Mouse (Mus musculus) adrenal gland, postnatal 36 days (tissue): ENCODE results near the gene Olfr1009. TPM values are rescaled to one million over a fixed set of nuclear protein-coding genes. Genes with fewer than 3 reads are reported as not detected.
A peak's percentile ranks its signal among the peaks of the same experiment; 100 is the strongest.
"Not testable (repeated sequence)": the region's sequence is repeated elsewhere in the genome, so short reads cannot be mapped to it uniquely, and the experiment has no call there.

Experiments used
- DNase-seq, 2 experiments: peaks; one replicate each; pipeline ENCODE4 v3.0.0; 2021; ENCODE audit warnings: mixed read lengths in 1 of 2
- long read RNA-seq, 2 experiments: library from polyadenylated mRNA; stranded (forward); transcript quantifications; one replicate each; pipeline ENCODE4 v2.0.0; 2021; ENCODE audit warnings: borderline sequencing depth in 2 of 2
- total RNA-seq, 2 experiments: library from RNA; stranded (reverse); gene quantifications; 2 replicates each; pipeline ENCODE4 v1.2.3; 2021

Olfr1009 gene
- total RNA-seq, result not detected
- long read RNA-seq, experiment 1, result 0 reads
- long read RNA-seq, experiment 2, result 0 reads

DNA sequence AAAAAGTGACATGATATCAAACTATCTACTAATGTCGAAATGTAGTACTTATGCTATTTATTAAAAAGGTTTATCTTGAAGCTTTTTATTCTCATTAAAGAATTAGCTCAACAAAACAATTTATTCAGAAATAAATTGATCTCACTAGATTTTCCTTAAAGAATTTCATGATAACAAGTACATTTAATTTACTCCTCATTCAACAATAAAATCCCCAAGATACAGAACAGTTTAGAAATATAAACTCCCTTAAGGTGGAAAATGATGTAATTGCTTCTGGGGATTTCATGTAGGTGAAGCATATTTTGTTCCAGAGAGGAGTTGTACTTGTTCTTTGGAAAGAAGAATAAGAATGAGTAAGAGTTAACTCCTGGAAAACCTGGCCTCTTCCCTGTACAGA is at the start of gene Olfr1009:
TSS of gene Olfr1009 (plus strand) at position 301 of the 400 bp plus-strand sequence.
- no peak for DNase-seq

GRCm38 (mm10) chr2:85678667-85679066 is 36.6 kb upstream of the Olfr1009 start, which contains the start of gene Olfr1006:
Gene Olfr1006, minus strand, starts transcription at chr2:85678767.
- DNase-seq, result no peak

- no peak for DNase-seq
Measured at GRCm38 (mm10) chr2:85689131-85689530, 26.1 kb upstream of the Olfr1009 start, which contains the start of gene Olfr1008. Gene Olfr1008, plus strand, starts transcription at chr2:85689431.

DNA sequence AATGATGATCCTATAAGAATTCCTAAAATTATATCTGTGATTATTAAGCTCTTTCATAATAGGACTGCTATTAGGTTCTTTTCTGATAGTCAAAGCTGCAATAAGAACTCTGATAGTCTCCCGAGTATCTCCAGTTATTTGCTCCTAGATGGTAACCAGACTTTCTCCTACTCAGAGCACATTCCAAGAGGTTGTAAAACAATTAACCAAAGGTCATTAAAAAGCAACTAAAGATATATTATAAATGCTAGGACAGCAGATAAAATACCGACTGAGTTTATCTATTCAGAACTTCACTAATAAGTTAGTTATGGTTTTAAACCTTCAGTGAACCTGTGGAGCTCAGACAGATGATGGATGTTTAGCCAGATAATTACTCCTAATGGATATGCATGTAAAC is 4.5 kb upstream of the Olfr1009 start:
- not testable (repeated sequence) for DNase-seq

GRCm38 (mm10) chr2:85711159-85711558 is 4.1 kb upstream of the Olfr1009 start:
- no peak for DNase-seq

GRCm38 (mm10) chr2:85725793-85726192 is 10.6 kb downstream of the Olfr1009 start:
- DNase-seq, result peak in 1 of 2 experiments; percentile 15

GRCm38 (mm10) chr2:85753822-85754221 is 38.6 kb downstream of the Olfr1009 start:
- no peak for DNase-seq

GRCm38 (mm10) chr2:85762666-85763065 is 47.4 kb downstream of the Olfr1009 start, which contains the start of gene Olfr1012:
Gene Olfr1012, minus strand, starts transcription at chr2:85762766.
- DNase-seq, result no peak

DNA sequence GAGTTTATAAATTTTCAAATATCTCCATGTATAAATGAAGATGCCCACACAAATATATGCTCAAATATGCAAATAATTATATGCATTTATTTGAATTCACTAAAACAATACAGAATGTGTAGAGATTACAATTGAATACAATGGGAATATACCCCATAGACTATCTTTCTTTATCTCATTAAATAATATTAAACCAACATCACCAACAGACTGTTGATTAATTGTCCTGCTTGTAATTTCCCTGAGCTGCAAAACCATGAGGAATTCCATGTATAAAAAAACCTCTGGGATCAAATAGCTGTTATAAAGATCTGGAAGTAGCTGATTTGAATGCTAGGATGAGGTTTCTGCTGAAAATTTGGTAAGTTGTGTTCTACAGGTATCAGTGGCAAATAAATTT is 51.6 kb downstream of the Olfr1009 start, which contains the start of gene Olfr1013:
TSS of gene Olfr1013 (plus strand) at position 301 of the 400 bp plus-strand sequence.
- DNase-seq, result no peak

DNA sequence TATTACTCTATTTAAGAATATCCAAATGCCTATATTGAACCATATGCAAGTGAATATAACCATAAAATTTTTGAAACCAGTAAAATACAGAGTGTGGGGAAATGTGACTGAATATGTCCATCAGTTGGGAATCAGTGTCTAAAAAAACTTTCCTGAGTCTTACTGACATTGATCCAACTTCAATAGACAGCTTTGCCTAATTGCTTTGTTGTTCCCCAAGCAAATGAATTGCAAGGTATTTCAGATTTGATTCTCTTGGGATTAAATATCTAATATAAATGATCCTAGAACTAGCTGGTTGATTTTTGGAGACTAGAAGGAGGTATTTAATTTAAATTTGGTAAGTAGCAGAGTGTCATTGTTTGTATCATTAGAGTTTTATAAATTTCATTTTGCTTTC is 57.2 kb downstream of the Olfr1009 start, which contains the start of gene Olfr1014:
TSS of gene Olfr1014 (plus strand) at position 301 of the 400 bp plus-strand sequence.
- DNase-seq, result no peak

Other genes starting within 250 kb of the Olfr1009 start
- under 1 TPM; 0.26 to 0.33 TPM for gene 4833423E24Rik, start 196.4 kb upstream of the Olfr1009 start, total RNA-seq
- gene Olfr996, start 136.2 kb upstream of the Olfr1009 start, total RNA-seq, result not detected
- not detected for gene Olfr998, start 126.5 kb upstream of the Olfr1009 start, total RNA-seq
- gene Olfr1000, start 103.5 kb upstream of the Olfr1009 start, total RNA-seq, result not detected
- gene Olfr1002, start 64.7 kb upstream of the Olfr1009 start, total RNA-seq, result not detected
- gene Olfr154, start 51.0 kb upstream of the Olfr1009 start, total RNA-seq, result not detected
- gene Olfr1006, start 36.7 kb upstream of the Olfr1009 start, total RNA-seq, result not detected
- not detected for gene Olfr1008, start 26.0 kb upstream of the Olfr1009 start, total RNA-seq
- gene Olfr1012, start 47.3 kb downstream of the Olfr1009 start, total RNA-seq, result not detected
- gene Olfr1013, start 51.7 kb downstream of the Olfr1009 start, total RNA-seq, result under 1 TPM in 1 of 2 experiments, not detected in 1; 0.07 TPM
- not detected for gene Olfr1014, start 57.3 kb downstream of the Olfr1009 start, total RNA-seq
- not detected for gene Olfr1015, start 66.6 kb downstream of the Olfr1009 start, total RNA-seq
- gene Olfr1016, start 87.1 kb downstream of the Olfr1009 start, total RNA-seq, result not detected
- gene Olfr1018, start 103.1 kb downstream of the Olfr1009 start, total RNA-seq, result not detected
- gene Olfr1019, start 130.1 kb downstream of the Olfr1009 start, total RNA-seq, result not detected
- gene Olfr1020, start 131.6 kb downstream of the Olfr1009 start, total RNA-seq, result not detected
- gene Olfr1022, start 153.2 kb downstream of the Olfr1009 start, total RNA-seq, result not detected
- gene Olfr1023, start 170.2 kb downstream of the Olfr1009 start, total RNA-seq, result not detected
- gene Olfr1024, start 189.6 kb downstream of the Olfr1009 start, total RNA-seq, result not detected
- not detected for gene Olfr1025-ps1, start 199.8 kb downstream of the Olfr1009 start, total RNA-seq
- gene Olfr1026, start 206.1 kb downstream of the Olfr1009 start, total RNA-seq, result not detected
- not detected for gene Olfr1028, start 235.0 kb downstream of the Olfr1009 start, total RNA-seq